Mouse (Mus musculus): Measurements from ENCODE around the gene Tmem151b. TPM values are rescaled to one million over a fixed set of nuclear protein-coding genes. Genes with fewer than 3 reads are reported as not detected.
A peak's percentile ranks its signal among the peaks of the same experiment; 100 is the strongest.

Tmem151b gene
- polyA plus RNA-seq, 1 experiment from 2014 or later: 2.5 TPM

- ATAC-seq: no peak
- no peak overlapping the region for H3K4me3 ChIP-seq (ENCODE audit: low read length)
- peaks cover 4% of the 10 kb centered on the region for H3K36me3 ChIP-seq (ENCODE audit: control insufficient read depth, insufficient read depth, low read length)
- H3K9me3 ChIP-seq (ENCODE audit: control insufficient read depth, low read length): no peaks in the 10 kb centered on the region
- H3K27me3 ChIP-seq (replicated peaks; ENCODE audit: control insufficient read depth, insufficient read depth, low read length): no peaks in the 10 kb centered on the region
- 67% methylated on average over 23 of the region's 23 CpGs for WGBS
- H3K9ac ChIP-seq (ENCODE audit: low read depth, low read length): peak overlapping the region; percentile 50; the same call in 1 of the 2 replicates
- H3K27ac ChIP-seq (ENCODE audit: low read length): peak overlapping the region; percentile 88
- H3K4me1 ChIP-seq (ENCODE audit: control insufficient read depth, insufficient read depth, low read length): peaks cover 23% of the 10 kb centered on the region
- no peak overlapping the region for H3K4me2 ChIP-seq (ENCODE audit: low read depth, low read length)
Measured at GRCm38 (mm10) chr17:45585725-45586448, 36.4 kb upstream of the Tmem151b start.

GRCm38 (mm10) chr17:45584939-45585678, 35.6 kb upstream of the Tmem151b start:
- 33% methylated on average over 14 of the region's 14 CpGs for WGBS
- no peak overlapping the region for H3K4me2 ChIP-seq (ENCODE audit: low read depth, low read length)

GRCm38 (mm10) chr17:45584096-45584896, 34.8 kb upstream of the Tmem151b start:
- H3K9ac ChIP-seq (ENCODE audit: low read depth, low read length): peak overlapping the region; percentile 50
- no peak overlapping the region for H3K4me2 ChIP-seq (ENCODE audit: low read depth, low read length)
- no peaks in the 10 kb centered on the region; the same call in none of the 2 replicates for H3K36me3 ChIP-seq (ENCODE audit: control insufficient read depth, insufficient read depth, low read length)
- no peaks in the 10 kb centered on the region for H3K27me3 ChIP-seq (replicated peaks; ENCODE audit: control insufficient read depth, insufficient read depth, low read length)
- ATAC-seq: peak; percentile 57
- no peak overlapping the region for H3K4me3 ChIP-seq (ENCODE audit: low read length)
- H3K27ac ChIP-seq (ENCODE audit: low read length): peak overlapping the region; percentile 88
- no peaks in the 10 kb centered on the region for H3K9me3 ChIP-seq (ENCODE audit: control insufficient read depth, low read length)
- H3K4me1 ChIP-seq (ENCODE audit: control insufficient read depth, insufficient read depth, low read length): peaks cover 25% of the 10 kb centered on the region
- WGBS: 35% methylated on average over 12 of the region's 12 CpGs

More at GRCm38 (mm10) chr17:45584939-45585678, 35.6 kb upstream of the Tmem151b start:
- Histone ChIP-seq H3K4me3 (ENCODE audit: low read length) (no peak overlapping the region), H3K36me3 (ENCODE audit: control insufficient read depth, insufficient read depth, low read length) (peaks cover 4% of the 10 kb centered on the region), H3K27ac (ENCODE audit: low read length) (peak overlapping the region; percentile 88), H3K27me3 (replicated peaks; ENCODE audit: control insufficient read depth, insufficient read depth, low read length) (no peaks in the 10 kb centered on the region), H3K9ac (ENCODE audit: low read depth, low read length) (peak overlapping the region; percentile 50), H3K9me3 (ENCODE audit: control insufficient read depth, low read length) (no peaks in the 10 kb centered on the region), H3K4me1 (ENCODE audit: control insufficient read depth, insufficient read depth, low read length) (peaks cover 25% of the 10 kb centered on the region)
- peak; percentile 62 for ATAC-seq

GRCm38 (mm10) chr17:45582715-45583355, 33.4 kb upstream of the Tmem151b start:
- WGBS: 61% methylated on average over 6 of the region's 6 CpGs
- ATAC-seq: no peak
- Histone ChIP-seq H3K36me3 (ENCODE audit: control insufficient read depth, insufficient read depth, low read length) (no peaks in the 10 kb centered on the region; the same call in 1 of the 2 replicates), H3K27ac (ENCODE audit: low read length) (no peak overlapping the region), H3K9ac (ENCODE audit: low read depth, low read length) (no peak overlapping the region), H3K4me1 (ENCODE audit: control insufficient read depth, insufficient read depth, low read length) (peaks cover 25% of the 10 kb centered on the region), H3K4me3 (ENCODE audit: low read length) (no peak overlapping the region), H3K4me2 (ENCODE audit: low read depth, low read length) (no peak overlapping the region), H3K9me3 (ENCODE audit: control insufficient read depth, low read length) (no peaks in the 10 kb centered on the region), H3K27me3 (replicated peaks; ENCODE audit: control insufficient read depth, insufficient read depth, low read length) (no peaks in the 10 kb centered on the region)

- ATAC-seq: no peak
- WGBS: 88% methylated on average over 6 of the region's 6 CpGs
- H3K4me3 ChIP-seq (ENCODE audit: low read length): no peak overlapping the region
- H3K36me3 ChIP-seq (ENCODE audit: control insufficient read depth, insufficient read depth, low read length): no peaks in the 10 kb centered on the region; the same call in 1 of the 2 replicates
- H3K27ac ChIP-seq (ENCODE audit: low read length): no peak overlapping the region
- no peak overlapping the region for H3K4me2 ChIP-seq (ENCODE audit: low read depth, low read length)
- peaks cover 25% of the 10 kb centered on the region for H3K4me1 ChIP-seq (ENCODE audit: control insufficient read depth, insufficient read depth, low read length)
- no peaks in the 10 kb centered on the region for H3K27me3 ChIP-seq (replicated peaks; ENCODE audit: control insufficient read depth, insufficient read depth, low read length)
- H3K9ac ChIP-seq (ENCODE audit: low read depth, low read length): no peak overlapping the region
- H3K9me3 ChIP-seq (ENCODE audit: control insufficient read depth, low read length): no peaks in the 10 kb centered on the region
Measured at GRCm38 (mm10) chr17:45582188-45582587, 32.7 kb upstream of the Tmem151b start.

- no peaks in the 10 kb centered on the region for H3K27me3 ChIP-seq (replicated peaks; ENCODE audit: control insufficient read depth, insufficient read depth, low read length)
- no peak overlapping the region for H3K9ac ChIP-seq (ENCODE audit: low read depth, low read length)
- WGBS: 8% methylated on average over 2 of the region's 2 CpGs
- peaks cover 25% of the 10 kb centered on the region for H3K4me1 ChIP-seq (ENCODE audit: control insufficient read depth, insufficient read depth, low read length)
- H3K36me3 ChIP-seq (ENCODE audit: control insufficient read depth, insufficient read depth, low read length): no peaks in the 10 kb centered on the region; the same call in 1 of the 2 replicates
- H3K4me3 ChIP-seq (ENCODE audit: low read length): no peak overlapping the region
- no peaks in the 10 kb centered on the region for H3K9me3 ChIP-seq (ENCODE audit: control insufficient read depth, low read length)
- ATAC-seq: 0 out of 2 replicates have a peak, but pooled peaks have one; percentile 13
- no peak overlapping the region for H3K4me2 ChIP-seq (ENCODE audit: low read depth, low read length)
- no peak overlapping the region for H3K27ac ChIP-seq (ENCODE audit: low read length)
Measured at GRCm38 (mm10) chr17:45581567-45581983, 32.1 kb upstream of the Tmem151b start.

- Histone ChIP-seq H3K9me3 (ENCODE audit: control insufficient read depth, low read length) (no peaks in the 10 kb centered on the region), H3K36me3 (ENCODE audit: control insufficient read depth, insufficient read depth, low read length) (no peaks in the 10 kb centered on the region), H3K9ac (ENCODE audit: low read depth, low read length) (peak overlapping the region; percentile 53; the same call in 1 of the 2 replicates), H3K4me1 (ENCODE audit: control insufficient read depth, insufficient read depth, low read length) (peaks cover 25% of the 10 kb centered on the region), H3K4me3 (ENCODE audit: low read length) (no peak overlapping the region), H3K27me3 (replicated peaks; ENCODE audit: control insufficient read depth, insufficient read depth, low read length) (no peaks in the 10 kb centered on the region), H3K4me2 (ENCODE audit: low read depth, low read length) (no peak overlapping the region), H3K27ac (ENCODE audit: low read length) (0 out of 2 replicates have a peak overlapping the region, but pooled peaks have one; percentile 33)
- WGBS: 18% methylated on average over 12 of the region's 12 CpGs
- no peak for ATAC-seq
Measured at GRCm38 (mm10) chr17:45580958-45581477, 31.5 kb upstream of the Tmem151b start.

- ATAC-seq: no peak
- WGBS: 83% methylated on average over 4 of the region's 4 CpGs
- Histone ChIP-seq H3K9me3 (ENCODE audit: control insufficient read depth, low read length) (no peaks in the 10 kb centered on the region), H3K27ac (ENCODE audit: low read length) (no peak overlapping the region), H3K4me3 (ENCODE audit: low read length) (no peak overlapping the region), H3K27me3 (replicated peaks; ENCODE audit: control insufficient read depth, insufficient read depth, low read length) (no peaks in the 10 kb centered on the region), H3K9ac (ENCODE audit: low read depth, low read length) (no peak overlapping the region), H3K4me1 (ENCODE audit: control insufficient read depth, insufficient read depth, low read length) (peaks cover 21% of the 10 kb centered on the region), H3K36me3 (ENCODE audit: control insufficient read depth, insufficient read depth, low read length) (no peaks in the 10 kb centered on the region), H3K4me2 (ENCODE audit: low read depth, low read length) (no peak overlapping the region)
Measured at GRCm38 (mm10) chr17:45579554-45579953, 30.1 kb upstream of the Tmem151b start.

Measured in intestine, embryonic 16.5 days (tissue).